In the genomic region with DNA sequence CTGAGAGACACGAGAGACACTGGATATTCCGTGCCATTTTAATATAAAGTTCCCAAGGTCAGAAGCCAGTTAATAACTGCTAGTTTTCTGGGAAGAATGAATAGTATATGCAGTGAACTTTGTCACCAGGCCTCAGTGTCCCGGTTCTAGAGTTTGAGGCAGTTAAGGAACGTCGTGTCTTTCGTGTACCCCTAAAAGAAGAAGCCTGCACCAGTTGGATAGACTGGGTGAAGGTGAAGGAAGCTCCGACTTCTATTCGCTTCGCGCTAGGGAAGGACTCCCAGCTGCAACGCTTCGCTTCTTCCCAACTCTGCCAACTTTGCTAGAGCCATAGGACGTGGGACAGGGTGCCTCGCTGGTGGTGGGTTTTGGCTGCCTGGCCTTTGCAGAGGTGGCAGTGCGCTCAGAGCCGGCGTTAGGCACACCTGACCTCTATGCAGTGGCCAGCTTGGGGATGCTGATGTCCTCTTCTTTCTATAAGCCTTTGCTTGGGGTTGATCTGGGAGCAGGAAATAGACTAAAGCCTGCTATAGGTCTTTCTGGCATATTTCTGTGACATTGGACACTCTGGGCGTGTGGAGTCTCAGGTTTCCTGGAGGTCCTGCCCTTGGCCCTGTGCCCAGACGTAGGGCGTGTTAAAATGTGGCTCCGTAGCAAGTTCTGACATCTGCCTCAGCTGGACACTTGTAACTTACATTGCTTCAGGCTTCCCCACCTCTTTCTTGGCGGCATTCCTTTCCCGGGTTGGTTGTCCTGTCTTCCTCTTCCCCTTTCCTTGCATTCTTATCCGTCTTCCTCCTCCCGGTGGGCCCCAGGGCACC, we compare ENCODE assay signal across 8 mouse cellular contexts. TPM values are rescaled to one million over a fixed set of nuclear protein-coding genes. Genes with fewer than 3 reads are reported as not detected.
DNase-seq lines count a peak whose midpoint lies in the region; ATAC-seq and TF ChIP-seq lines count a peak whose summit lies in the region.

No protein-coding gene starts in this region.

- peaks cover 33% of the 10 kb centered on the region for H3K27me3 ChIP-seq in megakaryocyte, embryonic 14.5 days (replicated peaks)
- no peaks in the 10 kb centered on the region; the same call in 1 of the 2 replicates for H3K27me3 ChIP-seq in lung, postnatal 0 days (replicated peaks; ENCODE audit: insufficient read depth, low read length)
- peaks cover 3% of the 10 kb centered on the region; the same call in 1 of the 2 replicates for H3K27me3 ChIP-seq in small intestine, adult 2 months (ENCODE audit: control insufficient read depth, insufficient read depth, low read length)

- H3K36me3 ChIP-seq in megakaryocyte, embryonic 14.5 days (replicated peaks; ENCODE audit: low read length): no peaks in the 10 kb centered on the region
- H3K36me3 ChIP-seq in lung, postnatal 0 days (ENCODE audit: insufficient read depth, low read length): no peaks in the 10 kb centered on the region
- H3K36me3 ChIP-seq in small intestine, adult 2 months (ENCODE audit: control insufficient read depth, insufficient read depth, low read length): no peaks in the 10 kb centered on the region

- no peak for TF ChIP-seq CTCF in lung, postnatal 0 days (IDR thresholded peaks at IDR 0.05)
- TF ChIP-seq CTCF in small intestine, adult 2 months (IDR thresholded peaks at IDR 0.05; ENCODE audit: extremely low read depth, insufficient read length, insufficient replicate concordance, low read depth, low read length): no peak

- no peaks in the 10 kb centered on the region for H3K9me3 ChIP-seq in megakaryocyte, embryonic 14.5 days
- H3K9me3 ChIP-seq in lung, postnatal 0 days (ENCODE audit: low read length): no peaks in the 10 kb centered on the region

- no peak for TF ChIP-seq POLR2A in small intestine, adult 2 months (IDR thresholded peaks at IDR 0.05; ENCODE audit: low read depth, low read length)

- peak overlapping the region; percentile 96 for H3K4me3 ChIP-seq in megakaryocyte, embryonic 14.5 days (replicated peaks)
- H3K4me3 ChIP-seq in lung, postnatal 0 days (ENCODE audit: low read depth, low read length): peak overlapping the region; percentile 72
- H3K4me3 ChIP-seq in small intestine, adult 2 months (ENCODE audit: low read depth, low read length): peak overlapping the region; percentile 74

- no peak overlapping the region for H3K9ac ChIP-seq in lung, postnatal 0 days (replicated peaks; ENCODE audit: low read depth)

- no peak for ATAC-seq in megakaryocyte, adult 5-6 weeks (ENCODE audit: poor library complexity, severe bottlenecking)
- peak; percentile 11 for ATAC-seq in common myeloid progenitor, adult 5-6 weeks (replicated peaks; ENCODE audit: low read depth, poor library complexity, severe bottlenecking)
- ATAC-seq in lung, postnatal 0 days: no peak

- peak; percentile 9 for DNase-seq in heart, adult 8-10 months (ENCODE audit: low spot score)
- DNase-seq in kidney, adult 9 months: peak; percentile 50
- DNase-seq in lung, postnatal 0 days (ENCODE audit: low spot score): peak; percentile 72
- no peak for DNase-seq in layer of hippocampus, postnatal 14 days (ENCODE audit: low spot score in 2 of 2)

- peak overlapping the region; percentile 97 for H3K4me2 ChIP-seq in lung, postnatal 0 days (replicated peaks; ENCODE audit: low read depth, low read length)

- under 1% methylated on average over 25 of the region's 25 CpGs for WGBS in lung, postnatal 0 days
- 3% methylated on average over 25 of the region's 25 CpGs for WGBS in small intestine, adult 2 months

- H3K27ac ChIP-seq in lung, postnatal 0 days (ENCODE audit: low read length): no peak overlapping the region
- no peak overlapping the region for H3K27ac ChIP-seq in small intestine, adult 2 months (ENCODE audit: insufficient read depth, low read depth, low read length)

- TF ChIP-seq EP300 in lung, postnatal 0 days (IDR thresholded peaks at IDR 0.05): no peak

- H3K4me1 ChIP-seq in megakaryocyte, embryonic 14.5 days: peaks cover 25% of the 10 kb centered on the region
- H3K4me1 ChIP-seq in lung, postnatal 0 days (ENCODE audit: insufficient read depth, low read depth, low read length): peaks cover 19% of the 10 kb centered on the region
- peaks cover 11% of the 10 kb centered on the region for H3K4me1 ChIP-seq in small intestine, adult 2 months (ENCODE audit: control insufficient read depth, insufficient read depth, insufficient read length, low read length)

RNA-seq across cellular contexts. Expression of gene Ppm1l, which starts 1.7 kb away (rescaled TPM):
- polyA plus RNA-seq in megakaryocyte, embryonic 14.5 days (2012; ENCODE audit: insufficient read depth, low replicate concordance): 0.10 and 0.23 TPM in 2 replicates
- 0.58 and 0.62 TPM in 2 replicates for total RNA-seq in megakaryocyte, adult 5-6 weeks (2015)
- 0.77 and 1.3 TPM in 2 replicates for total RNA-seq in megakaryocyte, adult 5-6 weeks (2017)
- 6.1 and 6.6 TPM in 2 replicates for total RNA-seq in common myeloid progenitor, adult 5-6 weeks (2017)
- 10 to 100 TPM; 27.1 to 35.0 (median 31.1) TPM for total RNA-seq in heart, adult 8-10 months (2022)
- polyA plus RNA-seq in lung, postnatal 0 days (2015; fragmentation: Nextera tagmentation; extraction: Ambion mirVana): 5.8 and 8.9 TPM in 2 replicates
- polyA plus RNA-seq in small intestine, adult 2 months (2012; rRNA removed): 0.80 and 1.1 TPM in 2 replicates
- 10 to 100 TPM; 55.2 to 55.4 TPM for total RNA-seq in layer of hippocampus, postnatal 14 days (2021)

Comparison
In these comparisons a context has a peak if more than half of its experiments do, and no peak if none do; other contexts are left out.
1. DNase-seq: peak in heart, adult 8-10 months (single experiment), kidney, adult 9 months (single experiment) and lung, postnatal 0 days (single experiment); none in layer of hippocampus, postnatal 14 days (0 of 2).
2. Peak in every context shown above with its lines, with median percentiles within 50 percentile points of each other: H3K4me3 ChIP-seq.